Mouse (Mus musculus) midbrain, embryonic 12.5 days (tissue): ENCODE data around the gene Olfr979. TPM values are rescaled to one million over a fixed set of nuclear protein-coding genes. Genes with fewer than 3 reads are reported as not detected.
"Not testable (repeated sequence)": the region's sequence is repeated elsewhere in the genome, so short reads cannot be mapped to it uniquely, and the experiment has no call there.

Source experiments
- ATAC-seq: fragments of 200-750 bp; cut with Nextera tagmentation; 2 replicates; pipeline ENCODE4 v1.8.0; 2017; ENCODE audit warnings: low read depth, moderate TSS enrichment, moderate library complexity; ENCODE audit not compliant: low FRiP score
- H3K27ac ChIP-seq: fragments of 300-500 bp; sonication (generic); replicated peaks from 2 replicates; pipeline ENCODE4 v1.5.1; 2016; ENCODE audit warnings: mild to moderate bottlenecking
- H3K27me3 ChIP-seq: fragments of 300-500 bp; sonication (generic); 2 replicates; pipeline ENCODE4 v1.6.1; 2016; ENCODE audit warnings: mild to moderate bottlenecking
- H3K36me3 ChIP-seq: fragments of 300-500 bp; sonication (generic); 2 replicates; pipeline ENCODE4 v1.6.1; 2016
- H3K4me1 ChIP-seq: fragments of 300-500 bp; sonication (generic); 2 replicates; pipeline ENCODE4 v1.6.1; 2016
- H3K4me2 ChIP-seq: fragments of 300-500 bp; sonication (generic); replicated peaks from 2 replicates; pipeline ENCODE4 v1.6.1; 2016; ENCODE audit warnings: mild to moderate bottlenecking, moderate library complexity
- H3K4me3 ChIP-seq: fragments of 300-500 bp; sonication (generic); 2 replicates; pipeline ENCODE4 v1.5.1; 2016; ENCODE audit warnings: mild to moderate bottlenecking
- H3K9ac ChIP-seq: fragments of 300-500 bp; sonication (generic); replicated peaks from 2 replicates; pipeline ENCODE4 v1.6.1; 2016; ENCODE audit warnings: mild to moderate bottlenecking, moderate library complexity
- H3K9me3 ChIP-seq: fragments of 300-500 bp; sonication (generic); 2 replicates; pipeline ENCODE4 v1.6.1; 2016; ENCODE audit warnings: mild to moderate bottlenecking
- WGBS: fragments of 180-500 bp; shearing (Covaris S2); methylation state at CpG from one replicate; pipeline ENCODE4 v1.1.7; 2016; 5-methylcytosine and 5-hydroxymethylcytosine counted together
- polyA plus RNA-seq: library from polyadenylated mRNA; unstranded; fragments of >200 nt; fragmentation: Nextera tagmentation; extraction: Ambion mirVana; gene quantifications from 2 replicates; pipeline ENCODE4 v1.2.1, GENCODE M21; 2016

Olfr979 gene
- not detected in 2 replicates for polyA plus RNA-seq

DNA sequence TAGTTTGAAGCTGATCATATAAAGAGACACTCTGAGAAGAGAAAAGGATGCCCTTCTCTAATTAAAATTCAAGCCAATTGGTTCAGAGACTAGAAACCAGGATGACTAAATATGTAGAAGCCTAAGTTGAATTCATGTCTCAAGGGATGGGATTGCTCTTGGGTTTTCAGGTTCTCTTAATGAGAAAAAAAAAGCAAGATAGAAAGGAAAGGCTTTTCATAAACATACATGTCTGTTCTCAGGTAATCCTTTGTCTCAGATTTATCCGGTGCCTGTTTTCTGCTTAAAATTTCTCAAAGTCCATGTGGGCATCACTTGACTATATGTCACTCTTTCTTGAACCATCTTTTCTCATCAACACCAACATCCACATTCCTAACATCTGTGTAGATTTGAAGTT lies at the start of gene Olfr979:
TSS of gene Olfr979 (minus strand) at position 101 of the 400 bp plus-strand sequence.
- 90% methylated on average over 1 of the region's 1 CpGs for WGBS
- no peak for ATAC-seq
- no peaks in the 10 kb centered on the region for H3K4me1 ChIP-seq
- H3K9ac ChIP-seq = no peak within 1 kb of the TSS
- H3K4me3 ChIP-seq = no peak within 1 kb of the TSS
- H3K9me3 ChIP-seq = no peaks in the 10 kb centered on the region
- H3K36me3 ChIP-seq = no peaks in the 10 kb centered on the region
- no peak within 1 kb of the TSS for H3K27ac ChIP-seq
- no peak within 1 kb of the TSS for H3K4me2 ChIP-seq
- H3K27me3 ChIP-seq = no peaks in the 10 kb centered on the region

- Histone ChIP-seq H3K4me1 (no peaks in the 10 kb centered on the region), H3K9ac (no peak overlapping the region), H3K27me3 (no peaks in the 10 kb centered on the region), H3K4me2 (no peak overlapping the region), H3K9me3 (no peaks in the 10 kb centered on the region), H3K4me3 (no peak overlapping the region), H3K27ac (no peak overlapping the region), H3K36me3 (no peaks in the 10 kb centered on the region)
- no peak for ATAC-seq
- 91% methylated on average over 19 of the region's 19 CpGs for WGBS
Measured at GRCm38 (mm10) chr9:40050138-40050537, 46.9 kb upstream of the Olfr979 start.

DNA sequence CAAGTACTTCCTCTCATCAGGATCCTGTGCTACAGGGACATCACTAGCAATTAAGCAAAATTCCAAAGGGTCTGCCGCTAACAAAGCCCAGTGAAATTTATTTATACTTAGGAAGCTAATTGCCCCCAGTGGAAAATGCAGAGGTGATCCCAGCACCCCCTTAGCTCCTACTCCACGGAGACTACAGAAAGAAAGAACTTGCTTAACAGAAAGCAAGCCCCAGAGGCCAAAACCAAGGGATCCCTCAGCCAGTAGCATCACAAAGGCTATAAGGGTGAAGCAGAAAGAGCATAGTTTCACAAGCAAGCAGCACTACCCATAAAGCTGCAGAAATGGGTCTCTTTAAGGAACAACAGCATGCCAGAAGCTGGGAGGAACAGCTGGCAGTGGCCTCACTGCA lies 17.9 kb upstream of the Olfr979 start, which contains the start of gene Olfr981:
TSS of gene Olfr981 (plus strand) at position 301 of the 400 bp plus-strand sequence.
- no peak within 1 kb of the TSS for H3K27ac ChIP-seq
- no peaks in the 10 kb centered on the region for H3K36me3 ChIP-seq
- no peaks in the 10 kb centered on the region for H3K9me3 ChIP-seq
- no peak within 1 kb of the TSS for H3K4me3 ChIP-seq
- H3K9ac ChIP-seq = no peak within 1 kb of the TSS
- ATAC-seq = no peak
- no peaks in the 10 kb centered on the region for H3K4me1 ChIP-seq
- no peaks in the 10 kb centered on the region for H3K27me3 ChIP-seq
- WGBS = 79% methylated on average over 2 of the region's 2 CpGs
- no peak within 1 kb of the TSS for H3K4me2 ChIP-seq

- Histone ChIP-seq H3K4me2 (no peak within 1 kb of the TSS), H3K4me3 (no peak within 1 kb of the TSS), H3K9me3 (no peaks in the 10 kb centered on the region), H3K9ac (no peak within 1 kb of the TSS), H3K36me3 (no peaks in the 10 kb centered on the region), H3K27me3 (no peaks in the 10 kb centered on the region), H3K4me1 (no peaks in the 10 kb centered on the region), H3K27ac (no peak within 1 kb of the TSS)
- 93% methylated on average over 1 of the region's 1 CpGs for WGBS
- ATAC-seq = no peak
Measured at GRCm38 (mm10) chr9:40009482-40009881, 6.2 kb upstream of the Olfr979 start, which contains the start of gene Olfr980. TSS of gene Olfr980 (minus strand) at chr9:40009582.

DNA sequence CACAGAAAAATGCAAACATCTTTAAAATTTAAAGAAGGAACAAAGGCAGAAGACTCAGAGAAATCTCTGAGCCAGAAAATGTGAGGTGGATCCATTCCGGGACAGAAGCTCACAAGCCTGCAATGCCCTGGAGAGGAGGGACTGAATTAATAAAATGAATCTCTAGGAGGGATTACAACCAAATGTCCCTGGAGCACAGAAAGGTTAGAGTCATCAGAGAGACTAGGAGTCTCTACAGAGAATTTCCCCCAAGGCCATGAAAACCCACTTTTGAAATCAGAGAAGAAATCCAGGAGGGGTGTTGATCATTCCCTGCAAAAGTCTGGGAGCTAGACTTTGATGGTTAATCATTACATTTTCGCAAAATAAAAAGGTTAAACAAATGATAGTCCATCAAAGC lies 11.5 kb downstream of the Olfr979 start, which contains the start of gene Olfr978:
TSS of gene Olfr978 (plus strand) at position 301 of the 400 bp plus-strand sequence.
- H3K9me3 ChIP-seq = no peaks in the 10 kb centered on the region
- no peaks in the 10 kb centered on the region for H3K36me3 ChIP-seq
- H3K4me1 ChIP-seq = no peaks in the 10 kb centered on the region
- 86% methylated on average over 2 of the region's 2 CpGs for WGBS
- no peaks in the 10 kb centered on the region for H3K27me3 ChIP-seq
- no peak within 1 kb of the TSS for H3K4me2 ChIP-seq
- ATAC-seq = no peak
- no peak within 1 kb of the TSS for H3K4me3 ChIP-seq
- no peak within 1 kb of the TSS for H3K27ac ChIP-seq
- no peak within 1 kb of the TSS for H3K9ac ChIP-seq

- not testable (repeated sequence) for H3K4me2 ChIP-seq
Measured at GRCm38 (mm10) chr9:39976581-39977145, 26.6 kb downstream of the Olfr979 start.

DNA sequence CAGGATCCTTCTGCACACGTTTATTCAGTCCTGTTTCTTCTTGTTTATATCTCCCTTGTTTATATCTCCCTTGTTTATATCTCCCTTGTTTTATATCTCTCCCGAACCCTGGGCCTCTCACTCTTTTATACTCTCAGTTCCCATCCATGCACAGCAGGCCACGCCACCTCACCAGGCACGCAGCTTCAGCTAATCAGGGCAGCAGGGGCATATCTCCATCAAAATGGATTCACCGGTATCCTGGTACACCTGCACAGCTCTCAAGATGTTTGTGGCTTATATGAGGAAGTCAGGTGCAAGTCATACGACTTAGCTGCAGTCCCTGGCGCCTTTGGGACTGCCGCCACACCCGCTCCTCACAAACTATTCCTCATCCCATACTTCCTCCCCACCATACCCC lies 42.2 kb downstream of the Olfr979 start, which contains the start of gene Olfr976:
TSS of gene Olfr976 (minus strand) at position 101 of the 400 bp plus-strand sequence.
- H3K4me2 ChIP-seq, H3K36me3 ChIP-seq, H3K27ac ChIP-seq, H3K4me3 ChIP-seq, H3K9me3 ChIP-seq, ATAC-seq, H3K9ac ChIP-seq, H3K4me1 ChIP-seq, H3K27me3 ChIP-seq: not testable (repeated sequence)
- WGBS = 86% methylated on average over 6 of the region's 9 CpGs

More at GRCm38 (mm10) chr9:39976581-39977145, 26.6 kb downstream of the Olfr979 start:
- WGBS = 97% methylated on average over 1 of the region's 1 CpGs
- ATAC-seq, H3K9me3 ChIP-seq, H3K4me1 ChIP-seq, H3K27ac ChIP-seq, H3K36me3 ChIP-seq, H3K27me3 ChIP-seq, H3K9ac ChIP-seq, H3K4me3 ChIP-seq: not testable (repeated sequence)

- no peak for ATAC-seq
- Histone ChIP-seq H3K4me2 (no peak within 1 kb of the TSS), H3K36me3 (no peaks in the 10 kb centered on the region), H3K27me3 (no peaks in the 10 kb centered on the region), H3K4me1 (no peaks in the 10 kb centered on the region), H3K27ac (no peak within 1 kb of the TSS), H3K9ac (no peak within 1 kb of the TSS), H3K9me3 (no peaks in the 10 kb centered on the region), H3K4me3 (no peak within 1 kb of the TSS)
- WGBS = 59% methylated on average over 1 of the region's 1 CpGs
Measured at GRCm38 (mm10) chr9:39951946-39952345, 51.3 kb downstream of the Olfr979 start, which contains the start of gene Olfr975. TSS of gene Olfr975 (minus strand) at chr9:39952046.

Other genes starting within 250 kb of the Olfr979 start
- gene Olfr968, start 220.2 kb downstream of the Olfr979 start, polyA plus RNA-seq = not detected in 2 replicates
- not detected in 2 replicates for gene Olfr969, start 212.5 kb downstream of the Olfr979 start, polyA plus RNA-seq
- gene Olfr970, start 194.6 kb downstream of the Olfr979 start, polyA plus RNA-seq = not detected in 2 replicates
- not detected in 2 replicates for gene Olfr971, start 166.6 kb downstream of the Olfr979 start, polyA plus RNA-seq
- not detected in 2 replicates for gene Olfr972, start 137.0 kb downstream of the Olfr979 start, polyA plus RNA-seq
- not detected in 2 replicates for gene Olfr229, start 96.1 kb downstream of the Olfr979 start, polyA plus RNA-seq
- gene Olfr974, start 66.0 kb downstream of the Olfr979 start, polyA plus RNA-seq = not detected in 2 replicates
- gene Olfr975, start 51.4 kb downstream of the Olfr979 start, polyA plus RNA-seq = not detected in 2 replicates
- not detected in 2 replicates for gene Olfr976, start 42.3 kb downstream of the Olfr979 start, polyA plus RNA-seq
- not detected in 2 replicates for gene Olfr978, start 11.4 kb downstream of the Olfr979 start, polyA plus RNA-seq
- gene Olfr980, start 6.1 kb upstream of the Olfr979 start, polyA plus RNA-seq = not detected in 2 replicates
- not detected in 2 replicates for gene Olfr981, start 18.0 kb upstream of the Olfr979 start, polyA plus RNA-seq
- gene Olfr982, start 70.4 kb upstream of the Olfr979 start, polyA plus RNA-seq = not detected in 2 replicates
- not detected in 2 replicates for gene Olfr983, start 90.1 kb upstream of the Olfr979 start, polyA plus RNA-seq
- gene Olfr984, start 110.7 kb upstream of the Olfr979 start, polyA plus RNA-seq = not detected in 2 replicates
- not detected in 2 replicates for gene Olfr985, start 126.7 kb upstream of the Olfr979 start, polyA plus RNA-seq
- not detected in 2 replicates for gene Tmem225, start 144.7 kb upstream of the Olfr979 start, polyA plus RNA-seq
- not detected in 2 replicates for gene Olfr986, start 177.5 kb upstream of the Olfr979 start, polyA plus RNA-seq
- 8.4 and 9.1 TPM in 2 replicates for gene Zfp202, start 188.9 kb upstream of the Olfr979 start, polyA plus RNA-seq